Mouse (Mus musculus) liver, embryonic 14.5 days (tissue): ENCODE results near the gene Pnpla2. TPM values are rescaled to one million over a fixed set of nuclear protein-coding genes. Genes with fewer than 3 reads are reported as not detected.

Source experiments
- ATAC-seq: fragments of 200-750 bp; cut with Nextera tagmentation; 2 replicates; pipeline ENCODE4 v1.8.0; 2017; ENCODE audit warnings: moderate number of reproducible peaks, mild to moderate bottlenecking, moderate library complexity; ENCODE audit not compliant: insufficient read depth
- DNase-seq, 3 experiments: peaks; one replicate each; pipeline ENCODE4 v3.0.0-alpha.2; 2012 to 2013; ENCODE audit warnings: low read depth in 3 of 3, low spot score in 3 of 3
- H3K27ac ChIP-seq: fragments of 300-500 bp; sonication (generic); 2 replicates; pipeline ENCODE4 v1.5.1; 2014; ENCODE audit warnings: moderate library complexity, mild to moderate bottlenecking, control low read depth, inconsistent platforms
- H3K27me3 ChIP-seq: fragments of 300-500 bp; sonication (generic); 2 replicates; pipeline ENCODE4 v1.6.1; 2014; ENCODE audit warnings: mild to moderate bottlenecking, low read length, moderate library complexity; ENCODE audit not compliant: control insufficient read depth, insufficient read depth
- H3K36me3 ChIP-seq: fragments of 300-500 bp; sonication (generic); replicated peaks from 2 replicates; pipeline ENCODE4 v1.6.1; 2014; ENCODE audit warnings: low read depth; ENCODE audit not compliant: control insufficient read depth, insufficient read depth
- H3K4me1 ChIP-seq, 2 experiments: fragments of 200-500 bp in 1 of 2; fragments of 300-500 bp in 1 of 2; sonication (generic) in 1 of 2; replicated peaks; 2 replicates each; pipeline ENCODE4 v1.6.1; 2012 to 2014; ENCODE audit warnings: antibody characterized with exemption in 1 of 2, inconsistent platforms in 1 of 2, low read length in 1 of 2; ENCODE audit not compliant: control insufficient read depth in 2 of 2, insufficient read depth in 2 of 2
- H3K4me2 ChIP-seq: fragments of 300-500 bp; sonication (generic); 2 replicates; pipeline ENCODE4 v1.6.1; 2014; ENCODE audit warnings: low read depth, mild to moderate bottlenecking, control low read depth, moderate library complexity
- H3K4me3 ChIP-seq, 2 experiments: fragments of 200-500 bp in 1 of 2; fragments of 300-500 bp in 1 of 2; sonication (generic) in 1 of 2; 2 replicates each; pipeline ENCODE4 v1.5.1; 2012 to 2014; ENCODE audit warnings: low read depth in 2 of 2, low read length in 2 of 2, mild to moderate bottlenecking in 2 of 2, control low read depth in 1 of 2, inconsistent platforms in 1 of 2, moderate library complexity in 1 of 2; ENCODE audit not compliant: insufficient read depth in 1 of 2
- H3K9ac ChIP-seq: fragments of 300-500 bp; sonication (generic); replicated peaks from 2 replicates; pipeline ENCODE4 v1.6.1; 2014; ENCODE audit warnings: mild to moderate bottlenecking, control low read depth, moderate library complexity
- H3K9me3 ChIP-seq: fragments of 300-500 bp; sonication (generic); 2 replicates; pipeline ENCODE4 v1.6.1; 2016; ENCODE audit warnings: low read length, mixed read lengths; ENCODE audit not compliant: control insufficient read depth
- CTCF ChIP-seq: IDR thresholded peaks from 2 replicates; pipeline ENCODE4 v1.5.1; 2016; ENCODE audit warnings: antibody characterized with exemption, low read depth, control low read depth
- EP300 ChIP-seq: IDR thresholded peaks from 2 replicates; pipeline ENCODE4 v1.6.1; 2016; ENCODE audit warnings: antibody characterized with exemption, low read depth
- WGBS: fragments of 180-500 bp; shearing (Covaris S2); extraction: QIAGEN DNeasy Blood & Tissue Kit; methylation state at CpG from one replicate; pipeline ENCODE4 v1.1.7; 2014; ENCODE audit not compliant: insufficient replicate concordance; 5-methylcytosine and 5-hydroxymethylcytosine counted together
- polyA plus RNA-seq, 2 experiments: library from polyadenylated mRNA; depleted of rRNA in 1 of 2; stranded (reverse) in 1 of 2; unstranded in 1 of 2; fragments of >200 nt; fragmentation: Nextera tagmentation in 1 of 2; extraction: Ambion mirVana in 1 of 2; gene quantifications; 2 replicates each; pipeline versions ENCODE4 v1.2.1 to v1.2.3; 2012 to 2014

Gene Pnpla2
- polyA plus RNA-seq, 2 experiments = 6.7 to 9.4 TPM

DNA sequence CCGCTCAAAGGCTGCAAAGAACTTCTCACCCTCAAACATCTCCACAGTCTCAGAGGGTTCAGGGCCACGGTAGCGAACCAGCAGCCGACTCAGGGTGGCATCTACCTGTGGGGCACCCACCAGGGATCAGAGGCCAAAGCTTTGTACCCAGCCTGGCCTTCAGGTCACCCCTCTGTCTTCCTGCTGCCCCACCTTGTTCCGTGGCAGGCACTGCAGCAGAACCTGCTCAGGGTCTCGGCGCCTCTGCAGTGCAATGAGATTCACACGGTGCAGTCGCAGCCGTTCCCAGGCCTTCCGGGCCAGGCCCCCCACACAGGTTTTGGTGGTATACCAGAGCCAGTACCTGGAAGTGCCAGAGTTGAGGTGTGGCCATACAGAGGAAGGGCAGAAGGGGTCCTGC, 15.2 kb upstream of the Pnpla2 start:
- H3K9ac ChIP-seq = no peak overlapping the region
- H3K4me3 ChIP-seq = no peak overlapping the region

GRCm38 (mm10) chr7:141440613-141441012, 14.4 kb upstream of the Pnpla2 start:
- no peak overlapping the region for H3K27ac ChIP-seq
- H3K4me3 ChIP-seq = no peak overlapping the region
- no peak overlapping the region for H3K4me2 ChIP-seq
- H3K9ac ChIP-seq = no peak overlapping the region
- no peaks in the 10 kb centered on the region for H3K27me3 ChIP-seq
- TF ChIP-seq EP300 (no peak), CTCF (peak; percentile 88)
- WGBS = 46% methylated on average over 6 of the region's 6 CpGs
- H3K4me1 ChIP-seq = peaks cover 11 to 22% of the 10 kb centered on the region in 2 experiments
- no peak for DNase-seq
- no peak for ATAC-seq
- peaks cover 38% of the 10 kb centered on the region for H3K36me3 ChIP-seq
- H3K9me3 ChIP-seq = no peaks in the 10 kb centered on the region

More for the DNA sequence above, 15.2 kb upstream of the Pnpla2 start:
- ATAC-seq (no peak), DNase-seq (no peak)
- WGBS = 91% methylated on average over 11 of the region's 11 CpGs
- no peaks in the 10 kb centered on the region for H3K27me3 ChIP-seq
- peaks cover 15 to 28% of the 10 kb centered on the region in 2 experiments for H3K4me1 ChIP-seq
- H3K4me2 ChIP-seq = no peak overlapping the region
- no peak overlapping the region for H3K27ac ChIP-seq
- TF ChIP-seq EP300 = no peak
- no peak for TF ChIP-seq CTCF
- H3K36me3 ChIP-seq = peaks cover 38% of the 10 kb centered on the region
- no peaks in the 10 kb centered on the region for H3K9me3 ChIP-seq

GRCm38 (mm10) chr7:141441460-141441859, 13.5 kb upstream of the Pnpla2 start:
- Histone ChIP-seq H3K9me3 (no peaks in the 10 kb centered on the region), H3K4me1 (peaks cover 10 to 16% of the 10 kb centered on the region in 2 experiments), H3K27ac (no peak overlapping the region), H3K4me2 (peak overlapping the region; percentile 90; the same call in 1 of the 2 replicates), H3K36me3 (peaks cover 38% of the 10 kb centered on the region), H3K27me3 (no peaks in the 10 kb centered on the region), H3K4me3 (peak overlapping the region in 1 of 2 experiments; percentile 8; a peak in 1 of 4 replicates), H3K9ac (no peak overlapping the region; the same call in 1 of the 2 replicates)
- ATAC-seq (no peak), DNase-seq (no peak)
- 85% methylated on average over 9 of the region's 9 CpGs for WGBS
- TF ChIP-seq EP300 = no peak
- no peak for TF ChIP-seq CTCF

- WGBS = 82% methylated on average over 13 of the region's 13 CpGs
- H3K4me2 ChIP-seq = peak overlapping the region; percentile 90
- H3K9me3 ChIP-seq = no peaks in the 10 kb centered on the region
- ATAC-seq (no peak), DNase-seq (no peak)
- peak overlapping the region; percentile 67 to 76 for H3K4me3 ChIP-seq
- H3K27me3 ChIP-seq = no peaks in the 10 kb centered on the region
- no peak for TF ChIP-seq CTCF
- no peak overlapping the region for H3K27ac ChIP-seq
- H3K4me1 ChIP-seq = peaks cover 14 to 15% of the 10 kb centered on the region in 2 experiments
- H3K36me3 ChIP-seq = peaks cover 38% of the 10 kb centered on the region
- H3K9ac ChIP-seq = peak overlapping the region; percentile 1
Observed at GRCm38 (mm10) chr7:141442199-141442598, 12.8 kb upstream of the Pnpla2 start.

GRCm38 (mm10) chr7:141443081-141443821, 11.7 kb upstream of the Pnpla2 start:
- Histone ChIP-seq H3K9me3 (no peaks in the 10 kb centered on the region), H3K9ac (peak overlapping the region; percentile 72), H3K4me3 (peak overlapping the region; percentile 67 to 76), H3K4me1 (peaks cover 14 to 16% of the 10 kb centered on the region in 2 experiments), H3K4me2 (peak overlapping the region; percentile 90), H3K27me3 (no peaks in the 10 kb centered on the region), H3K36me3 (peaks cover 36% of the 10 kb centered on the region), H3K27ac (peak overlapping the region; percentile 80)
- 23% methylated on average over 12 of the region's 12 CpGs for WGBS
- ATAC-seq (peak; percentile 31; the same call in 1 of the 2 replicates), DNase-seq (peak in 1 of 3 experiments; percentile 56)
- TF ChIP-seq EP300 = no peak
- TF ChIP-seq CTCF = peak; percentile 77
